Comparison of ENCODE assay signal across 7 mouse cellular contexts in the genomic region with DNA sequence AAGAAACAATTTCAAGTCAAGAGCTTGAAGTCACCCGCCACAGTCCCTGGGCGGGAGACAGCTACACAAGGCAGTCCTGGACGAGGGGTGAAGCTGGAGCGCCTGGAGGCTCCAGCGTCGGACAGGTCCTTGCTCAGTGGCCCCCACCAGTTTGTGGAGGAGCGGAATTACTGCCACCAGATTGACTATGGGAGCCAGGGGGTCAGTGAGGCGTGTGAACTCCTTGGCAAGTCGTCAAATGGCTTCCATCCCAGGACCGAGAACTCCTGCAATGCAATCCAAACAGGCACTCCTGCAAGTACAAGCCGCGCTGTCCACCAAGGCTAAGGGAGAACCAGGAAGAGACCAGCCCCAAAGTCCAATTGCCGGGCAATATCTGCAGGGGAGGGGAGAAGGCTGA. TPM values are rescaled to one million over a fixed set of nuclear protein-coding genes. Genes with fewer than 3 reads are reported as not detected.
DNase-seq lines count a peak whose midpoint lies in the region; ATAC-seq lines count a peak whose summit lies in the region.

No protein-coding gene starts in this region.

- peaks cover 17% of the 10 kb centered on the region for H3K4me1 ChIP-seq in kidney, embryonic 15.5 days
- peaks cover 27% of the 10 kb centered on the region for H3K4me1 ChIP-seq in forebrain, embryonic 13.5 days

- H3K27ac ChIP-seq in kidney, embryonic 15.5 days = no peak overlapping the region
- no peak overlapping the region for H3K27ac ChIP-seq in forebrain, embryonic 13.5 days

- no peaks in the 10 kb centered on the region for H3K36me3 ChIP-seq in kidney, embryonic 15.5 days
- H3K36me3 ChIP-seq in forebrain, embryonic 13.5 days (ENCODE audit: poor library complexity, severe bottlenecking) = no peaks in the 10 kb centered on the region

- 29% methylated on average over 13 of the region's 13 CpGs for WGBS in kidney, embryonic 15.5 days
- 55% methylated on average over 13 of the region's 13 CpGs for WGBS in forebrain, embryonic 13.5 days

- H3K9me3 ChIP-seq in kidney, embryonic 15.5 days (replicated peaks) = no peaks in the 10 kb centered on the region
- H3K9me3 ChIP-seq in forebrain, embryonic 13.5 days (replicated peaks) = no peaks in the 10 kb centered on the region

- H3K9ac ChIP-seq in kidney, embryonic 15.5 days = no peak overlapping the region
- no peak overlapping the region for H3K9ac ChIP-seq in forebrain, embryonic 13.5 days

- peak; percentile 61 to 67 for DNase-seq in layer of hippocampus, postnatal 10 days (ENCODE audit: low spot score in 2 of 2)
- no peak for DNase-seq in layer of hippocampus, adult 9-10 months (ENCODE audit: low spot score)
- peak; percentile 93 for DNase-seq in Muller cell, postnatal 12 days (ENCODE audit: inconsistent ontology term)
- DNase-seq in brain, adult 2 months (ENCODE audit: low read depth, low spot score) = peak; percentile 76
- no peak for DNase-seq in embryo, embryonic 9.5 days (ENCODE audit: extremely low spot score)

- H3K27me3 ChIP-seq in kidney, embryonic 15.5 days = no peaks in the 10 kb centered on the region
- H3K27me3 ChIP-seq in forebrain, embryonic 13.5 days = no peaks in the 10 kb centered on the region

- H3K4me3 ChIP-seq in kidney, embryonic 15.5 days (replicated peaks) = no peak overlapping the region
- no peak overlapping the region for H3K4me3 ChIP-seq in forebrain, embryonic 13.5 days

- peak overlapping the region; percentile 32 for H3K4me2 ChIP-seq in kidney, embryonic 15.5 days
- no peak overlapping the region for H3K4me2 ChIP-seq in forebrain, embryonic 13.5 days

- peak; percentile 54; the same call in 1 of the 2 replicates for ATAC-seq in kidney, embryonic 15.5 days (replicated peaks; ENCODE audit: low FRiP score)
- no peak for ATAC-seq in forebrain, embryonic 13.5 days

RNA-seq across cellular contexts. Expression of a gene that starts 45.3 kb away (rescaled TPM):
- total RNA-seq in layer of hippocampus, postnatal 10 days (2021) = under 1 TPM in 1 of 2 experiments, not detected in 1; 0.27 TPM
- polyA plus RNA-seq in kidney, embryonic 15.5 days (2015; fragmentation: Nextera tagmentation; extraction: Ambion mirVana) = 24.8 TPM in 2 replicates
- 0.24 TPM in 1 of 2 replicates, not detected in the other for polyA plus RNA-seq in forebrain, embryonic 13.5 days (2015; fragmentation: Nextera tagmentation; extraction: Ambion mirVana)

Comparison
In these comparisons a context has a peak if more than half of its experiments do, and no peak if none do; other contexts are left out.
1. DNase-seq: peak in layer of hippocampus, postnatal 10 days (2 of 2), Muller cell, postnatal 12 days (single experiment) and brain, adult 2 months (single experiment); none in layer of hippocampus, adult 9-10 months (single experiment) and embryo, embryonic 9.5 days (single experiment).
2. RNA of a gene that starts 45.3 kb away (polyA plus RNA-seq): 24.8 TPM in kidney, embryonic 15.5 days; 0.24 TPM in forebrain, embryonic 13.5 days; every median in the first group is over 10 times any median in the second.